Mouse (Mus musculus): ENCODE results near the gene Snrpa.
A peak's percentile ranks its signal among the peaks of the same experiment; 100 is the strongest.

The Snrpa gene

GRCm38 (mm10) chr7:27198779-27199178 lies 2.7 kb upstream of the Snrpa start:
- DNase-seq (ENCODE audit: low read depth, low spot score): no peak

GRCm38 (mm10) chr7:27198355-27198754 lies 2.3 kb upstream of the Snrpa start:
- DNase-seq (ENCODE audit: low read depth, low spot score): no peak

GRCm38 (mm10) chr7:27197634-27198033 lies 1.6 kb upstream of the Snrpa start:
- DNase-seq (ENCODE audit: low read depth, low spot score): no peak

- no peak for DNase-seq (ENCODE audit: low read depth, low spot score)
Measured at GRCm38 (mm10) chr7:27197136-27197535, 1.1 kb upstream of the Snrpa start.

GRCm38 (mm10) chr7:27193731-27194130 lies 2.3 kb downstream of the Snrpa start:
- no peak for DNase-seq (ENCODE audit: low read depth, low spot score)

GRCm38 (mm10) chr7:27192434-27192833 lies 3.6 kb downstream of the Snrpa start:
- no peak for DNase-seq (ENCODE audit: low read depth, low spot score)

GRCm38 (mm10) chr7:27189271-27189931 lies 6.7 kb downstream of the Snrpa start:
- DNase-seq (ENCODE audit: low read depth, low spot score): no peak

- no peak for DNase-seq (ENCODE audit: low read depth, low spot score)
Measured at GRCm38 (mm10) chr7:27185986-27186385, 10.1 kb downstream of the Snrpa start.

GRCm38 (mm10) chr7:27184964-27185363 lies 11.1 kb downstream of the Snrpa start:
- no peak for DNase-seq (ENCODE audit: low read depth, low spot score)

GRCm38 (mm10) chr7:27182498-27182897 lies 13.6 kb downstream of the Snrpa start:
- DNase-seq (ENCODE audit: low read depth, low spot score): no peak

- no peak for DNase-seq (ENCODE audit: low read depth, low spot score)
Measured at GRCm38 (mm10) chr7:27180837-27181695, 15.0 kb downstream of the Snrpa start, which contains the start of the genes Gm21983 and Mia. Gm21983 (minus strand) TSS chr7:27181086. Mia (minus strand) TSS chr7:27181157.

- no peak for DNase-seq (ENCODE audit: low read depth, low spot score)
Measured at GRCm38 (mm10) chr7:27180036-27180435, 16.0 kb downstream of the Snrpa start.

- DNase-seq (ENCODE audit: low read depth, low spot score): no peak
Measured at GRCm38 (mm10) chr7:27179217-27179918, 16.7 kb downstream of the Snrpa start.

- DNase-seq (ENCODE audit: low read depth, low spot score): peak; percentile 99
Measured at GRCm38 (mm10) chr7:27178324-27179216, 17.5 kb downstream of the Snrpa start, which contains the start of gene Rab4b. Rab4b (minus strand) TSS chr7:27178896.

GRCm38 (mm10) chr7:27177942-27178323 lies 18.1 kb downstream of the Snrpa start:
- DNase-seq (ENCODE audit: low read depth, low spot score): no peak

GRCm38 (mm10) chr7:27174896-27175295 lies 21.2 kb downstream of the Snrpa start:
- no peak for DNase-seq (ENCODE audit: low read depth, low spot score)

GRCm38 (mm10) chr7:27174496-27174895 lies 21.6 kb downstream of the Snrpa start:
- DNase-seq (ENCODE audit: low read depth, low spot score): no peak

- no peak for DNase-seq (ENCODE audit: low read depth, low spot score)
Measured at GRCm38 (mm10) chr7:27170981-27171380, 25.1 kb downstream of the Snrpa start.

GRCm38 (mm10) chr7:27168371-27168770 lies 27.7 kb downstream of the Snrpa start:
- no peak for DNase-seq (ENCODE audit: low read depth, low spot score)

- DNase-seq (ENCODE audit: low read depth, low spot score): no peak
Measured at GRCm38 (mm10) chr7:27167475-27168094, 28.5 kb downstream of the Snrpa start.

All from telencephalon, adult 2 months (tissue).